Mouse (Mus musculus) right cerebral cortex, adult 18-20 months (tissue): Measurements from ENCODE around the gene Rhbdf2.

Experiments used
- DNase-seq: peaks from one replicate; pipeline ENCODE4 v3.0.0; 2022; ENCODE audit warnings: mixed read lengths

The Rhbdf2 gene

DNA sequence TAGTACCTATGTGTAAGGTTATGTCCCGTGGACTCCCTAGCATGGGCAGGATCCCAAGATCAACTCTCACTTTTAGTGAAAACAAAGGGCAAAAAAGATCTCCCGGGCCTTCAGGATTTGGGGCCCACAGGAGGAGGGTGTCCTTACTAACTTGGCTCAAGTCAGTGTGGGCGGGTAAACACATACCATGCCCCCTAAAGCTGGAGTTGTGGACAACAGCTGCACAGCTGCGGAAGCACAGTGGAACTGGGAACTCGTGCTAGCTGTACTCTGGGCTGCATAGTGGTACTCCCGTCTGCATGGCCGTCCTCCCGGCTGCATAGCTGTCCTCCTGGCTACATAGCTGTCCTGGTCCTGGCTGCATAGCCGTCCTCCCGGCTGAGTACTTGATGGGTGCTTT is 31.4 kb upstream of the Rhbdf2 start:
- no peak for DNase-seq

DNA sequence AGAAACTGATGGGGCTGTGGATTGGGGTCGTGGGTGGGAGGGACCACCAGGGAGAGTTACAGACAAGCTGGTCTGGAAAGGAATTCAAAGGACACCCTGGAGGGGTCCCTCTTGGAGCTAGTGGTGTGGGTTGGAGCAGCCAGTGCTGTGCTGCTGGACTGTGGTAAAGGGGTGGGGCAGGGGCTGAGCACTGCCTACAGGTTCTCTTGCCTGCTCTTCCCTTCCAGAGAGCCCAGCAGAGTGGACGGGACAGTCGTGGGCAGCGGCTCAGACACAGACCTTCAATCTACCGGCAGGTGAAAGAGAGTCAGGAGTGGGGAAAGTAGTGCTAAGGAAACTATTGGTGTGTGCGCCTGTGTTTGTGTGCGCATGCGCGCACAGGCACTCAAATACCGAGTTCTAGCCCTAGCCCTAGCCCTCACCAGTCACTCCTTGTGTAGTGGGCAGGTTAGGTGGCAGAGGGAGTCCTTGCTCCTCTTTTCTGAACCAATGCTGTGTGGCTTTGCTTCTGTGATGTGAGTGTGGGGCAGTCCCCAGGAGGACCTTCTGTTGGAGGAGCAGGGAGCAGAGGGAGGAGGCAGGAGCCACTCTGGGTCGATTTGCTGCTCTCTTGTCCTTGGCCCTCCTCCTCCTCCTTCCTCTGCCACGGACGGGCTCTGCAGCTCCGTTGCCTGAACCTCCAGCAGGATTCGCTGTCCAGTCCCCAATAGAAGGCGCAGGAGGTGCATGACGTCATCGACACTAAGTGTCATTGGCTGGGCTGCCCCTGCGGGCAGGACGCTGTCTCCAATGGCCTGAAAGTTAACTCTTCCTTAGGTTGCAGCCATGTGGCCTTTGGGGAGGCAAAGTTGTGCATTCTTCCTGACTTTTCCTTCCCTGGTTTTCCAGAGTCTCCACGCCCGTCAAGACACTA is 30.7 kb upstream of the Rhbdf2 start:
- DNase-seq: peak; percentile 94

GRCm38 (mm10) chr11:116656348-116657191 is 29.8 kb upstream of the Rhbdf2 start:
- DNase-seq: no peak

DNA sequence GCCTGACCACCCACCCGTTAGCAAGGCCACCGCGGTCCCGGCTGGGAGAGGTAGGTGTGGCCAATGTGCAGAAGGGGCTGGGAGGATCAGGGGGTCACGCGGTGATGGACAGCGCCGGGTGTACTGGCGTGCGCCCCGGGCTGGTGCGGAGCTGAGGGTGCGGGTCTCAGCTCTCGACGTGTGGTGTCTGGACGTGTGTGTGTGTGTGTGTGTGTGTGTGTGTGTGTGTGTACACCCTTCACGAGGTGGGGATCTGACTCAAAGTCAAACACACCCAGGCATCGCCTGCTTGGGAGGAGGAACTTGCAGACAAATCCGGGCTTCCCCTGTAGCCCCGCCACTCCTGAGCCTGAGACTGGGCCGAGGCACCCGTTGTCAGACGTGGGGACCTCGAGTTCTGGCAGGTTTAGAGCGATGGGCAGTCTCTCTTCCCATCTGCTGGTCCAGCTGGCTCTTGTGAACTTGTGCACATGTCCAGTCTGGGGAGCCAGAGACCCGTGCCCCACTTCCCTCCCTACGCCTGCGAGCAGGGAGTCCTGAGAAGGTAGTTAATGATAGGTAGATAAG is 27.5 kb upstream of the Rhbdf2 start, which contains the start of gene Cygb:
Gene Cygb, minus strand, starts transcription at position 59 of the 567 bp plus-strand sequence.
- no peak for DNase-seq

GRCm38 (mm10) chr11:116653709-116654221 is 26.9 kb upstream of the Rhbdf2 start:
- DNase-seq: peak; percentile 62

DNA sequence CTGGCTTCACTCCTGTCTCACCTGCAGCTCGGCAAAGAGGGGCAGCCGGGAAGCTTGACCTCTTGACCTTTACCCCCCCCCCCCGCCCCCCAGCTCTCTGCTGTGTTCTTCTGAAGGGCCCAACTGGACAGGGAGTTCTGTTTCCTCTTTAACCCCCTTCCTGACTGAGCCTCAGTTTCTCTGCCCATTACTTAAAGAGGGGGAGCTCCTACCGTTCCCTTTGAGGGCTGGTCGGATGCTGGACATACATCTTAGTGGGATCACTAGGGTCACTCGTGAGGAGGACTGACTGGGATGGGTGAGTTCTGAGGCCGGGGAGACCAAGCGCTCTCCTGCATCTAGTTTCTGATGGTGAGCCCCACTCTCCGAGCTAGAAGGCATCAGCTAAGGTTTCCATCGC is 26.4 kb upstream of the Rhbdf2 start, which contains the start of gene Prcd:
Gene Prcd, plus strand, starts transcription at position 301 of the 400 bp plus-strand sequence.
- no peak for DNase-seq

DNA sequence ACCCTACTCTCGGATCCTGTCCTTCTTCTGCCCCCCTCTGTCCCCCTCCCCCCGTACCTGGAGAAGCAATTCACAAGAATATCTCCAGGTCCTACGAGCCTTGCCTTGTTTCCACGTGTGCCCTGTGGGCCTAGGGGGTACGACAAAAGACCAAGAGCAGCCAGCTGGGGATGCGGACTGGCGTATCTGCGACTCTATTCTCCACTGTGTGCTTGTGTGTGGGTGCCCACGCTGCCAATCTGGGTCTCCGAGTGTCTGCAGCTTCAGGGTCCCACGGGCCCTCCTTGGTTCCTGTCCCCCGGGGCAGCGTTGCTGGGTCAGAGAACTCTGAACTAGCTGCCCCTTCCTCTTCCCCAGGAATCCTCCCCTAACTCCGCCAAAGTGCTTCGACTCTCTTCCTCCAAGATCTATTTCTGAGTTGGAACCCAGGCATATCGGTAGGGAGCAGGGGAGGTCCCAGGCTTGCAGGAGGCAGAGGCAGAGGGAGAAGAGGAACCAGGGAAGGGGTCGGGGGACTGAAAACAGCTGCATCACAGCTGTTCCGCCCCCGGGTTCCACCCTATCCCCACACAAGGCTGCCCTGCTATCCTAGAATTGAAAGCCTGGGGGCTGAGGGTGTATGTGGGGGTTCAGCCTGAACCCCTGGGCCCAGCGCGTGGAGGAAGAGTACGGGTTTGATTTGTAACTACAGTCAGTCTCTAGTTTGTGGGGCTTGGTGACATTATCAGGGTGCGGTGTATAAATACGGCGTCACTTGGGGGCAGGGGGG is 25.7 kb upstream of the Rhbdf2 start:
- DNase-seq: no peak

DNA sequence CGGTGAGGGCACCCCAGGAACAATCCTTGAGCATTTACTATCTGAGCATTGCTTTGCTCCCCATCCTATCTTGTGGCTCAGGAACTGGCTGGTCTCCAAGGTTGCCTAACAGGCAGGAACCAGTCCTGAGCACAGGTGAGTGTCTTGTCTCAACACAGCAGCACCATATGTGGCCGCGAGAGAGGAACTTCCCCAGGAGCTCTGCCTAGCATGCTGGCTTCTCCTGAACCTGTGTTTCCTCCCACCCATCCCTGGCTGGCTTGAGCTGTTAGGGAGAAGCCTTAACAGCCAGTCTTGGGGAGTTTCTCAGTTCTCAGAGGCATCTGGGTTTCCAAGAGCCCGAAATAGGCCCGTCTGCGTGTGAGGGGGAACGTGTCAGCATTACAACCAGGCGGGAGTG is 24.5 kb upstream of the Rhbdf2 start:
- DNase-seq: peak; percentile 81

DNA sequence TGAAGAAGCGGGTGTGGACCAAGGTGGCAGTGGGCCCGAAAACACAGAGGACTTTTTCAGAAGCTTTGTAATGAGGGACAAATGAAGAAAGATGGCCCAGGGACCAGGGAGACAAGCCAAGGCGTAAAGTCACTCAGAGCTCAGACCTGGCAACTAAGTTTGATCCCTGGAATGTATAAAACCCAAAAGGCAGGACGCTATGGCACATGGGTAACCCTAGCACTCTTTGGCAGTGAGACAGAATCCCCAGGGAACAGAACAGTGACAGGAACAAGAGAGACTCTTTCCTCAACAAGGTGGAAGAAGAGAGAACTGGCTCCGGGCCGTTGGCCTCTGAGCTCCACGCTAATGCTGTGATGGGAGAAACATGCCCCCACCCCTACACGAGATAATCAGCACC is 24.0 kb upstream of the Rhbdf2 start:
- no peak for DNase-seq

DNA sequence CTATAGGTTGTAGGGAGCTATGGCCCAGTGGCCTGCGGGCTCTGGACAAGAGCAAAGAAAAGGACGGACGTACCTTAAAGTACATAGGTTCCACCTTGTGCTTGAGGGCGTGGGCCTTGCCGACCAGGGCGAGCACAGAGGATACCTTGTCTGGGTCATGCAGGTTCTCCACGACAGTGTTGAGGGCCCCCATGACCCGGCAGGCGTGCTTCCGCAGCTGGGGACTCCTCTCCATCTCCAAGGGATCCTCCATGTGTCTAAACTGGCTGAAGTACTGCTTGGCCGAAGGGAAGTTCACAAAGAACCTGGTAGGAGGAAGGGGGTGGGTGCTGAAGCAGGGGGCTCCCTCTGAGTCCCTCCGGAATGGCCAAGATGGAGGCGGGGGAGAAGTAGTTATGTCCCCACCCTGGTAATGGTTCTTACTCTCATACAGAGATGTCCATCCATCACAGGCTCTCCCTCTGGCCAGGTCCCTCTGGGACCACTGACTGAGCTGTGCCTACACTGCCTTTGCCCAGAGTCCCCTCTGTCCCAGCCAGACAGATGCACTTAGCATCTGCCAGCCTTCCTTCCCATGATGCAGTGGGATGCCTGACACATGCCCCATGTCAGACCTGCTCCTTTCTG is 23.0 kb upstream of the Rhbdf2 start:
- DNase-seq: no peak

DNA sequence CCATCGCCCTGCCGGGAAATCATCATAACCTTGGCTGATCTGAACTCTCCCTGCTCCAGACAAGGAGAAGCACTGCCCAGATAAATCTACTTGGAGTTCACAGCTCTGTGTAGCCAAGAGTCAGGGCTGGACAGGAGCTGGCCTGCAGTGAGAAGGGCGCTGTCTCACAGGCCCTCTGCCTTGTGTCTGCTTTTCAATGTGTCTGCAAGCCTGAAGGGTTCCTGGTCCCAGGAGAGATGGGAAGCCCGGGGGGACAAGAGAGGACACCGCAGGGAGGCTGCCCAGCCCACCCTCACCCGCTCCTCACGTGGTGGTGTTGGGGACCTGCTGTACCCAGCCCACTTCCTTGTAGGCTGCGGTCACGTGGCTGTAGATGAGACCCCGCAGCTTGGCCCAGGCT is 22.2 kb upstream of the Rhbdf2 start:
- no peak for DNase-seq

- no peak for DNase-seq
Measured at GRCm38 (mm10) chr11:116648213-116648921, 21.5 kb upstream of the Rhbdf2 start.

DNA sequence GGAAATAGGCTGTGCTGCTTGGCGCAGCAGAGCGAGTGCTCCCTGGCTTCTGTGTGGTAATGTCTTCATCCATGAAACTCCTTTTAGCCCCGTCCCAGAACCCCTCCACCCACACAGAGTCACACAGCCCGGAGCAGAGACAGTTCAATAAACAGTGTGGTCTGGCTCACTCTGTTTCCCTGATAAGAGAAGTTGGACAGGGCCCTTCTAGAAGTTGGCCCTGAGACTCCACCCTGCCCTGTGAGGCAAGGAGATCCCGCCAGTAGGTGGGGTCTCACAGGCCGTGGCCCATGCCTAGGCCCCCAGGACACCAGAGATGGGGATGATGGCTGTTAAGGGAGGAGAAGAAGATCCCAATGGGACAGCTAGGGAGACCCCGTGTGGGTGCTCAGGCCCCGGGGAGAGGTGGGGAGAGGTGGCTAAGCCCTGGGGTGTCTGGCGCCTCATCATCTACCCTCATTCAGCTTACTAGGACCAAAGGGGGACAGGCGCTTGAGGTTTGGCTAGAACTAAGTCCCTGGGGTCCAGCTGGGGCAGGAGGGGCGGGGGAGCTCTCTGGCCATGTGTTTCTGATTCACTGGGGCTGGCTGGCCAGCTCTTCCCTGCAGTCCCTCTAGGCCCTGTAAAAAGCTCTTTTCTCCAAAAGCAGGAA is 20.6 kb upstream of the Rhbdf2 start:
- no peak for DNase-seq

GRCm38 (mm10) chr11:116646771-116647170 is 20.0 kb upstream of the Rhbdf2 start:
- DNase-seq: no peak

- DNase-seq: no peak
Measured at GRCm38 (mm10) chr11:116646136-116646535, 19.3 kb upstream of the Rhbdf2 start.

GRCm38 (mm10) chr11:116645446-116646110 is 18.8 kb upstream of the Rhbdf2 start:
- no peak for DNase-seq

DNA sequence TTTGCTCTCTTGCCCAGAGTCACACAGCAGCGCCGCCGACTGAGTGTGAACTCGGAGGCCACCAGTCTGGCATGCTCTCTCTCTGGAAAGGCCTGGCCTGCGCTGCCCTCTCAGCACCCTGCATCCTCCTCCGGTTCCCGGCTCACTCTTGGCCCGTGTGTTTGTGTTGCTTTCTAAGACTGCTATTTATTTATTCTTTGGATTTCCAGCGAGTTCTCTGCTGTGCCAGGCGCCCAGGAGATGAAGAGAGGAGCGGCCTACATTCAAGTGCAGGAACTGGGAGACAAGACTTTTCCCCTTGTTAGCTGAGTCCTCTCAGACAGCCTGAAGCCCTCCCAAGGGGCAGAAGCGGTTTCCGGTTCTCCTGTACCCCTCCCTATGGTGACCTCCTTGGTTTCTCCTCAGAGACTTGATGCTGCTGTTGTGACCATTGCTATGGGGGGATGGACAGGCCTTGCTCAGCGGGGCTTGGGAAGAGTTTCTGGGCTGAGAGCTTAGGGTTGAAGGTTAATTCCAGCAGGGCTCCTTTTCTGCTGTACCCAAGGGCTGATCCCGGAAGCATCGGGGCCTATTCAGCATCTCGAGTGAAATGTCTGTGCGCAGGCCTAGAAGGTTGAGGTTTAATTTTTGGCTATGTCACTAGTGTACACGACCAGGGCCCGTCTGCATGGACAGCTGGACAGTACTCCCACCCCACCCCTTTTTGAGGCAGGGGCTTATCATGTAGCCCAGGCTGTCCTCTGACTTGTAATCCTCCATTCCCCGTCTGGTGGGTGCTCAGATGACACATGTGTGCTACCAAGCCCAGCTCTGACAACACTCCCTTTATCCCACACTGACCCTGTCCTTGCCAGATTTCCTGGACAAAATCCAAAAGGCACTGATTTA is 17.6 kb upstream of the Rhbdf2 start:
- no peak for DNase-seq

DNA sequence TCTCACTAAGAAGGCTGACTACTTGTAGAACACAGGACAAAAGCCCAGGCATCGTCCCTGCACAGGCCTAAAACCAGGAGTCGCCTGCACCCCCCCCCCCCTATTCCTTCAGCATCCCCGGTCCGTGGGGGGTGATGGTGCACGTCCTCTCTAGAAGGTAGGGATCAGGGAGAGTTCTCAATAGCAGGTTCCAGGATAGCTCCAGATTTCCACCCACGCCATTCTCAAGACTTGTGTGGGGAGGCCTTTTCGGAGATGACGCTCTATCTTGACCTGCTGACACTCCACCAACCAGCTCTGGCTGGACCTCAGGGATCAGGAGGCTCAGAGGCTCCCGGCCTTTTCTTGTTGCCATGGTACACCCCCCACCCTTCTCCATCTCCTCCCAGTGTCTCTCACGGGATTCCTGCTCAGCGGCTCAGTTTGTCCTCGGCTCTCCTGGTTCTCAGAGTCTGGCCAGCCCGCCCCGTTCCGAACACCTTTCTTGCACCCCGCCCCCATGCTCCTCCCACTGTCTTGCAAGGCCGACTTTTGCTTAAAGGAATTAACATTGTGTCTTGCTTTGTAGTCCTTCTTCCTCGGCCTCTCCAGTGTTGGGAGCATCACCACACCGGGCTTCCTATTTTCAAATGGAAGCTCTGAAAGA is 16.9 kb upstream of the Rhbdf2 start:
- no peak for DNase-seq
